In the genomic region with DNA sequence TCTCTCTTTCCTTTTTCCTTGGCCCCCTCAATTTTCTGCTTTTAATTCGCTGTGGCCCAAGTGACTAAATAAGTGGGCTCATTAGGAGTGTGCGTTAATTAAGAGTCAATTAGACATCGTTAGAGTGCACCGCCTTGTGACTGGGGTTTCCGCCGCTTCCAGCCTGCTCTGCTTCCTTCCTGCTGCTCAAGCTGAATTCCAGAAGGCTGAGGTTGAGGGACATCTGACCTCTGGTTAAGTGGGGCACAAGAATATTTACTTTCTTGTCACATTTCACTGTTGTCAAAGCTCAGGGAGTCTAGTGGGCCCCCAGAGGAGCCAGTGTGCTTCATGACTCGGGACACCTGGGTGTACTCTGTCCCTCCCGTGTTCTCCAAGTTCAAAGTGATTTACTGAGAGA, we compare ENCODE assay signal across 11 mouse cellular contexts.
A peak's percentile ranks its signal among the peaks of the same experiment; 100 is the strongest.
DNase-seq lines count a peak whose midpoint lies in the region; ATAC-seq and TF ChIP-seq lines count a peak whose summit lies in the region.
"Had no signal": no experiment of that assay in that cellular context is flagged by ENCODE, and none has a peak within 500 bp of the region (broad histone marks: within the 10 kb centered on the region; RNA-seq: fewer than 3 reads in every experiment).

No protein-coding gene starts in this region.

- no peak for TF ChIP-seq CTCF in kidney, postnatal 0 days (IDR thresholded peaks at IDR 0.05; ENCODE audit: low read depth)
- no peak for TF ChIP-seq CTCF in stomach, postnatal 0 days (IDR thresholded peaks at IDR 0.05; ENCODE audit: low read depth)

- H3K9me3 ChIP-seq in lung, embryonic 16.5 days (ENCODE audit: control insufficient read depth, low read length) = no peaks in the 10 kb centered on the region
- H3K9me3 ChIP-seq in embryonic facial prominence, embryonic 15.5 days (replicated peaks) = no peaks in the 10 kb centered on the region
- H3K9me3 ChIP-seq in kidney, postnatal 0 days (replicated peaks; ENCODE audit: low read length) = no peaks in the 10 kb centered on the region
- no peaks in the 10 kb centered on the region for H3K9me3 ChIP-seq in stomach, postnatal 0 days (ENCODE audit: control insufficient read depth, low read length)
- H3K9me3 ChIP-seq: G1E had no signal

- H3K27me3 ChIP-seq in lung, embryonic 16.5 days (ENCODE audit: control insufficient read depth, insufficient read depth, low read depth, low read length) = no peaks in the 10 kb centered on the region
- H3K27me3 ChIP-seq in embryonic facial prominence, embryonic 15.5 days = no peaks in the 10 kb centered on the region
- no peaks in the 10 kb centered on the region for H3K27me3 ChIP-seq in kidney, postnatal 0 days (ENCODE audit: insufficient read depth, low read length)
- no peaks in the 10 kb centered on the region for H3K27me3 ChIP-seq in stomach, postnatal 0 days (ENCODE audit: control insufficient read depth, insufficient read depth, low read length)

- no peak overlapping the region for H3K4me2 ChIP-seq in lung, embryonic 16.5 days (ENCODE audit: low read depth, low read length)
- H3K4me2 ChIP-seq in embryonic facial prominence, embryonic 15.5 days (replicated peaks) = no peak overlapping the region
- H3K4me2 ChIP-seq in kidney, postnatal 0 days (ENCODE audit: low read length) = no peak overlapping the region
- no peak overlapping the region for H3K4me2 ChIP-seq in stomach, postnatal 0 days (replicated peaks; ENCODE audit: low read depth)

- ATAC-seq in lung, embryonic 16.5 days (ENCODE audit: low read depth) = no peak
- no peak for ATAC-seq in embryonic facial prominence, embryonic 15.5 days (ENCODE audit: insufficient number of reproducible peaks, low FRiP score, low TSS enrichment, low read depth)
- ATAC-seq in kidney, postnatal 0 days (replicated peaks; ENCODE audit: low FRiP score, low read depth) = peak; percentile 38; the same call in 1 of the 2 replicates
- ATAC-seq in stomach, postnatal 0 days (ENCODE audit: low FRiP score, low TSS enrichment) = no peak

- TF ChIP-seq EP300 in stomach, postnatal 0 days (optimal IDR thresholded peaks at IDR 0.05) = no peak

- H3K36me3 ChIP-seq in lung, embryonic 16.5 days (ENCODE audit: control insufficient read depth, insufficient read depth, low read length) = no peaks in the 10 kb centered on the region
- H3K36me3 ChIP-seq in embryonic facial prominence, embryonic 15.5 days = no peaks in the 10 kb centered on the region
- no peaks in the 10 kb centered on the region for H3K36me3 ChIP-seq in kidney, postnatal 0 days (ENCODE audit: insufficient read depth, low read length)
- no peaks in the 10 kb centered on the region for H3K36me3 ChIP-seq in stomach, postnatal 0 days (ENCODE audit: control insufficient read depth, insufficient read depth, low read length)
- H3K36me3 ChIP-seq: G1E had no signal

- H3K9ac ChIP-seq in lung, embryonic 16.5 days (ENCODE audit: low read length) = no peak overlapping the region
- no peak overlapping the region for H3K9ac ChIP-seq in embryonic facial prominence, embryonic 15.5 days
- H3K9ac ChIP-seq in kidney, postnatal 0 days (ENCODE audit: low read depth, low read length) = no peak overlapping the region
- no peak overlapping the region for H3K9ac ChIP-seq in stomach, postnatal 0 days (ENCODE audit: low read length)

- no peak overlapping the region for H3K4me3 ChIP-seq in lung, embryonic 16.5 days (ENCODE audit: low read length)
- H3K4me3 ChIP-seq in embryonic facial prominence, embryonic 15.5 days (replicated peaks) = no peak overlapping the region
- no peak overlapping the region for H3K4me3 ChIP-seq in kidney, postnatal 0 days (replicated peaks; ENCODE audit: low read depth, low read length)
- H3K4me3 ChIP-seq in stomach, postnatal 0 days (ENCODE audit: low read depth, low read length) = no peak overlapping the region

- 20% methylated on average over 8 of the region's 8 CpGs for WGBS in lung, embryonic 16.5 days
- 41% methylated on average over 8 of the region's 8 CpGs for WGBS in embryonic facial prominence, embryonic 15.5 days
- 12% methylated on average over 8 of the region's 8 CpGs for WGBS in kidney, postnatal 0 days
- 46% methylated on average over 8 of the region's 8 CpGs for WGBS in stomach, postnatal 0 days

- H3K27ac ChIP-seq in lung, embryonic 16.5 days (ENCODE audit: low read length) = peak overlapping the region; percentile 28; the same call in 1 of the 2 replicates
- H3K27ac ChIP-seq in embryonic facial prominence, embryonic 15.5 days (replicated peaks) = peak overlapping the region; percentile 65; the same call in 1 of the 2 replicates
- peak overlapping the region; percentile 80 for H3K27ac ChIP-seq in kidney, postnatal 0 days
- peak overlapping the region; percentile 56; the same call in 1 of the 2 replicates for H3K27ac ChIP-seq in stomach, postnatal 0 days (replicated peaks)

- no peak for DNase-seq in lung, postnatal 4 days
- DNase-seq in kidney, postnatal 0 days (ENCODE audit: low spot score) = peak; percentile 79
- DNase-seq in stomach, postnatal 0 days (ENCODE audit: low spot score) = no peak
- DNase-seq in layer of hippocampus, postnatal 25 days (ENCODE audit: extremely low spot score in 1 of 2, low spot score in 1 of 2) = no peak
- DNase-seq in cerebellum, adult 9-10 months = no peak
- DNase-seq: layer of hippocampus, adult 9-11 months; lung, adult 2 months; thymus, postnatal 14 days had no signal

- peaks cover 25% of the 10 kb centered on the region for H3K4me1 ChIP-seq in lung, embryonic 16.5 days (replicated peaks; ENCODE audit: control insufficient read depth, insufficient read depth, low read length)
- H3K4me1 ChIP-seq in embryonic facial prominence, embryonic 15.5 days = peaks cover 50% of the 10 kb centered on the region
- H3K4me1 ChIP-seq in kidney, postnatal 0 days (replicated peaks; ENCODE audit: insufficient read depth, low read length) = peaks cover 23% of the 10 kb centered on the region
- H3K4me1 ChIP-seq in stomach, postnatal 0 days (replicated peaks; ENCODE audit: control insufficient read depth, insufficient read depth) = peaks cover 4% of the 10 kb centered on the region; the same call in 1 of the 2 replicates

Comparison
In these comparisons a context has a peak if more than half of its experiments do, and no peak if none do; other contexts are left out.
1. H3K27ac ChIP-seq: peak in every context shown above with its lines; median percentile 80 in kidney, postnatal 0 days; 65 in embryonic facial prominence, embryonic 15.5 days; 56 in stomach, postnatal 0 days; 28 in lung, embryonic 16.5 days.